Comparison of ENCODE assay signal across 8 mouse cellular contexts in genomic region chrX:93674432-93674831, GRCm38 (mm10). TPM values are rescaled to one million over a fixed set of nuclear protein-coding genes. Genes with fewer than 3 reads are reported as not detected.
A peak's percentile ranks its signal among the peaks of the same experiment; 100 is the strongest.
DNase-seq lines count a peak whose midpoint lies in the region; ATAC-seq lines count a peak whose summit lies in the region.

No protein-coding gene starts in this region.

- H3K4me1 ChIP-seq in liver, embryonic 11.5 days (replicated peaks; ENCODE audit: control insufficient read depth, insufficient read depth, low read length) = no peaks in the 10 kb centered on the region; the same call in 1 of the 2 replicates
- H3K4me1 ChIP-seq in forebrain, embryonic 10.5 days = peaks cover 11% of the 10 kb centered on the region
- no peaks in the 10 kb centered on the region for H3K4me1 ChIP-seq in limb, embryonic 13.5 days
- H3K4me1 ChIP-seq in neural tube, embryonic 15.5 days = no peaks in the 10 kb centered on the region

- no peaks in the 10 kb centered on the region; the same call in 1 of the 2 replicates for H3K27me3 ChIP-seq in liver, embryonic 11.5 days (replicated peaks; ENCODE audit: control insufficient read depth, insufficient read depth, low read length)
- H3K27me3 ChIP-seq in forebrain, embryonic 10.5 days (ENCODE audit: poor library complexity, severe bottlenecking) = peaks cover 24% of the 10 kb centered on the region
- no peaks in the 10 kb centered on the region for H3K27me3 ChIP-seq in limb, embryonic 13.5 days
- no peaks in the 10 kb centered on the region for H3K27me3 ChIP-seq in neural tube, embryonic 15.5 days (replicated peaks)

- peak overlapping the region; percentile 89 for H3K27ac ChIP-seq in liver, embryonic 11.5 days (ENCODE audit: low read depth, low read length)
- peak overlapping the region; percentile 83 for H3K27ac ChIP-seq in forebrain, embryonic 10.5 days
- peak overlapping the region; percentile 15; the same call in 1 of the 2 replicates for H3K27ac ChIP-seq in limb, embryonic 13.5 days
- peak overlapping the region; percentile 87 for H3K27ac ChIP-seq in neural tube, embryonic 15.5 days (replicated peaks)

- no peak overlapping the region; the same call in 1 of the 2 replicates for H3K4me3 ChIP-seq in liver, embryonic 11.5 days (ENCODE audit: low read depth, low read length)
- peak overlapping the region; percentile 44 for H3K4me3 ChIP-seq in forebrain, embryonic 10.5 days
- peak overlapping the region; percentile 42 for H3K4me3 ChIP-seq in limb, embryonic 13.5 days
- peak overlapping the region; percentile 43 for H3K4me3 ChIP-seq in neural tube, embryonic 15.5 days (replicated peaks)

- no peaks in the 10 kb centered on the region for H3K9me3 ChIP-seq in liver, embryonic 11.5 days (ENCODE audit: control insufficient read depth, low read length)
- no peaks in the 10 kb centered on the region for H3K9me3 ChIP-seq in forebrain, embryonic 10.5 days
- H3K9me3 ChIP-seq in limb, embryonic 13.5 days = no peaks in the 10 kb centered on the region
- H3K9me3 ChIP-seq in neural tube, embryonic 15.5 days (replicated peaks) = no peaks in the 10 kb centered on the region

- peak overlapping the region; percentile 43; the same call in 1 of the 2 replicates for H3K9ac ChIP-seq in liver, embryonic 11.5 days (ENCODE audit: low read depth, low read length)
- H3K9ac ChIP-seq in limb, embryonic 13.5 days = no peak overlapping the region
- no peak overlapping the region for H3K9ac ChIP-seq in neural tube, embryonic 15.5 days (replicated peaks)

- no peaks in the 10 kb centered on the region for H3K36me3 ChIP-seq in liver, embryonic 11.5 days (ENCODE audit: control insufficient read depth, insufficient read depth, low read length)
- no peaks in the 10 kb centered on the region for H3K36me3 ChIP-seq in forebrain, embryonic 10.5 days (replicated peaks)
- H3K36me3 ChIP-seq in limb, embryonic 13.5 days = no peaks in the 10 kb centered on the region
- no peaks in the 10 kb centered on the region for H3K36me3 ChIP-seq in neural tube, embryonic 15.5 days

- WGBS in liver, embryonic 11.5 days = 41% methylated on average over 3 of the region's 3 CpGs
- 57% methylated on average over 3 of the region's 3 CpGs for WGBS in forebrain, embryonic 10.5 days
- WGBS in limb, embryonic 13.5 days = 58% methylated on average over 3 of the region's 3 CpGs
- 33% methylated on average over 3 of the region's 3 CpGs for WGBS in neural tube, embryonic 15.5 days

- no peak for DNase-seq in liver, embryonic 11.5 days (ENCODE audit: low spot score)
- no peak for DNase-seq in liver
- no peak for DNase-seq in forebrain, embryonic 10.5 days (ENCODE audit: extremely low spot score, low spot score)
- DNase-seq in right cerebral cortex, adult 18-20 months = no peak
- no peak for DNase-seq in right cerebral cortex, postnatal 10 days (ENCODE audit: low spot score in 2 of 2)
- no peak for DNase-seq in lung, postnatal 10 days

- ATAC-seq in liver, embryonic 11.5 days (replicated peaks; ENCODE audit: low FRiP score) = peak; percentile 18
- peak; percentile 7; the same call in 1 of the 2 replicates for ATAC-seq in limb, embryonic 13.5 days (ENCODE audit: low FRiP score, low read depth)
- peak; percentile 27 for ATAC-seq in neural tube, embryonic 15.5 days (ENCODE audit: low FRiP score)

- H3K4me2 ChIP-seq in liver, embryonic 11.5 days = peak overlapping the region; percentile 66
- H3K4me2 ChIP-seq in limb, embryonic 13.5 days (replicated peaks) = peak overlapping the region; percentile 63
- H3K4me2 ChIP-seq in neural tube, embryonic 15.5 days = peak overlapping the region; percentile 58

RNA-seq across cellular contexts. Expression of gene Pcyt1b, which starts 19.8 kb away (rescaled TPM):
- 7.4 and 10.2 TPM in 2 replicates for polyA plus RNA-seq in liver, embryonic 11.5 days (2014; fragmentation: Nextera tagmentation; extraction: Ambion mirVana)
- polyA plus RNA-seq in forebrain, embryonic 10.5 days (2016; fragmentation: Nextera tagmentation; extraction: Ambion mirVana) = 3.1 and 4.1 TPM in 2 replicates
- polyA plus RNA-seq in limb, embryonic 13.5 days (2015; fragmentation: Nextera tagmentation; extraction: Ambion mirVana) = 3.8 and 4.0 TPM in 2 replicates
- polyA plus RNA-seq in neural tube, embryonic 15.5 days (2015; fragmentation: Nextera tagmentation; extraction: Ambion mirVana) = 19.3 and 21.9 TPM in 2 replicates

RNA-seq across cellular contexts. Expression of gene Pola1, which starts 42.5 kb away (rescaled TPM):
- 25.4 and 26.7 TPM in 2 replicates for polyA plus RNA-seq in liver, embryonic 11.5 days (2014; fragmentation: Nextera tagmentation; extraction: Ambion mirVana)
- polyA plus RNA-seq in forebrain, embryonic 10.5 days (2016; fragmentation: Nextera tagmentation; extraction: Ambion mirVana) = 28.4 and 30.7 TPM in 2 replicates
- 19.0 and 19.9 TPM in 2 replicates for polyA plus RNA-seq in limb, embryonic 13.5 days (2015; fragmentation: Nextera tagmentation; extraction: Ambion mirVana)
- polyA plus RNA-seq in neural tube, embryonic 15.5 days (2015; fragmentation: Nextera tagmentation; extraction: Ambion mirVana) = 4.8 and 9.1 TPM in 2 replicates

Comparison
In these comparisons a context has a peak if more than half of its experiments do, and no peak if none do; other contexts are left out.
1. H3K27ac ChIP-seq: peak in every context shown above with its lines; median percentile 89 in liver, embryonic 11.5 days; 87 in neural tube, embryonic 15.5 days; 83 in forebrain, embryonic 10.5 days; 15 in limb, embryonic 13.5 days.